Mouse (Mus musculus) lung, postnatal 10 days (tissue): Measurements from ENCODE around the gene Ttll7.

Source experiments
- DNase-seq: peaks from one replicate; pipeline ENCODE4 v3.0.0; 2021

Ttll7 gene

DNA sequence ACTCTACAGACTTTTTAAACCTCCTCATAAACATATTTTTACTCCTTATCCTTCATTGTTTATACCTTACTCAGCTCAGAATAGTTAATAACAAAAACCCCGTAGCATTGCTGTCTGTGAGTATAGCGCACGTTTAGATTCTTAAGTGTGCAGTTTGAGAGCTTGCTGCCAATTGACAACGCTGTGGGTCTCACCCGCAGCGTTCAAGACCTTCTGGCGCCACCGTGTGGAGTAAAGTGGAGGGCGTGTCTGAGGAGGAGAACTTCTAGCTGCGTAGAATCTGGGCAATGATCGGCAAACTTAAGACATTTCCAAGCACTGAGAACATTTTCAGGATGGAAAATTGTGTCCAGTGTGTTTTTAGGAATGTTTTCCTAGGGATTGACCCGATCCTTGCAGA lies 62.6 kb downstream of the Ttll7 start:
- peak; percentile 92 for DNase-seq

DNA sequence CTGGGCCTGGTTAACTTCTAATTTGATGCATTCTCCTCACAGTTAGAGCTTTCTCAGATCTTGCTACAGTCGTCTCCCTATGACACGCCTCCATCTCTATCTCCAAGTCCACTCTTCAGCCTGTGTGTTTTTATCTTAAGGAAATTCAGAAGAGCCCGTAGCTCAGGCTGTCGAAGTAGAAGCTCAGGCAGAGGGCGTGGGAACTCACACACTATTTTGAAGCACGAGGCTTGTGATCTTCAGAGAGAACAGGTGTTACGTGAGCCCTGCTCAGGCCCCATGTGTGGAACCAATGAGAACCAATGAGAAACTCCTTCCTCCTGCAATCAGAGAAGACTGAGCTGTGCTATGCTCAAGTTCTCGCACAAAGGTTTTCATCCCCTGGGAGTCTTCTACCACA lies 65.7 kb downstream of the Ttll7 start:
- no peak for DNase-seq

DNA sequence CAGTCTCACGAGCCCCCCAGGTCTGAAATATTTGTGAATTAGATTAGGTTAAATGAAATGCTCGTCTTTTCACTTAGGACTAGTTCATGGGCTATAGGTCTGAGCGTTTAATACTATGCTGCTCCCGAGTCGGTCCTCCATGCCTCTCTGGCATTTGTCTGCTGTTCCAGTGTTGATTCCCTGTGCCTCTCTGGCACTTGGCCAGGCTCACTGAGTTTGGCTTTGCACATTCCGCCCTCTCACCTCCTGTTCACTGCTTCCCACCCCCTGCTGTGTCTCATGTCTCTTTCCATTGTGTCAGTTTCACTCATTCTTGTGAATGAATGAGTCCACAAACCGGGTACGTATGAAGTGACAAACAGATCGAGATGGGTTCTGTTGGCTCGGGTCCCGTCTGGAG lies 66.2 kb downstream of the Ttll7 start:
- DNase-seq: peak; percentile 39

DNA sequence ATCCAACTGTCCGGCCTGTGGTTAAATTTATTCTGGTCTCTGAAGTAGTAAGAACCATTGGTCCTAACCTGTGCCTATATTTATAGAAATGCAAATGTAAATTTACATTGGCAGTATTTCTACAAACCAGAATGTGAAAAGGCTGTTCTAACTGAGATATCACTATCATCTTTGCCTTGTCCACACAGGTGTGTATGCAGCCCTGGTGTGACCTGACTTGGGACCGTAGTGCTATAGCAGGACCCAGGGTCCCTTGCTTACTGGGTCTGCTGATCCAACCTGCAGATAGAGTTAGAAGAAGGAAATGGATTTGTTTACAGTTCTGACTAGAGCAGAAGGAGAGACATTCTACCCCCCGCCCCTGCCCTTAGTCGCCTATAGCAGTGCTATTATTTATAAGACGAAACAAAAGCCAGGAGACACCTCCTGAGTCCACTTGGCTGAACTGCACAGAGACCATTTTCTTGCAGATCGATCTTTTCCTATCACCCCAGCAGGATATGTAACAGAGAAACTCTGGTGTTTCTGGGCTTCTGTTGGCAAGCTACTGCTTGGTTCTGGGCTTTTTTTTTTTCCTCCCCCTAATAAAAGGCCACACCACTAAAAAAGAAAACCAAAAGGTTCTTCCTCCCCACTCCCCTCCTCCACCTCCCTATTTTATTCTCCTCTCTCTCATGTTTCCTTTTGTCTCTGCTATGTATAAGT lies 75.3 kb downstream of the Ttll7 start:
- no peak for DNase-seq

DNA sequence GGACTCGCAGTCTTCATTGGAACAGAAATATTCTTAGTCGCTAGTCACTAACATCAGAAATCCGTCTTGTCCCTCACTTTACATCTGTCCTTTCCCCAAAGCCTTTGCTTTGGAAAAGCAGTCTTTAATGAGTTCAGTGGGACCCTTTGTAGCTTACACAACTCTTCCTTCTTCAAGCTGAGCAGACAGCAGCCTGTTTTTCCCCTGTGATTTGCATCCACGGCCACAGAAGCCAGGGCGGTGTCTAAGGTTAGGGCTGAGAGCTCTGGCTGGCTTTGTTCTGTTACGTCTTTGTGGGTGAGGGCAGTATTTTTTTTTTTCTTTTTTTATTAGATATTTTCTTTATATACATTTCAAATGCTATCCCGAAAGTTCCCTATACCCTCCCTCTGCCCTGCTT lies 76.0 kb downstream of the Ttll7 start:
- DNase-seq: no peak

DNA sequence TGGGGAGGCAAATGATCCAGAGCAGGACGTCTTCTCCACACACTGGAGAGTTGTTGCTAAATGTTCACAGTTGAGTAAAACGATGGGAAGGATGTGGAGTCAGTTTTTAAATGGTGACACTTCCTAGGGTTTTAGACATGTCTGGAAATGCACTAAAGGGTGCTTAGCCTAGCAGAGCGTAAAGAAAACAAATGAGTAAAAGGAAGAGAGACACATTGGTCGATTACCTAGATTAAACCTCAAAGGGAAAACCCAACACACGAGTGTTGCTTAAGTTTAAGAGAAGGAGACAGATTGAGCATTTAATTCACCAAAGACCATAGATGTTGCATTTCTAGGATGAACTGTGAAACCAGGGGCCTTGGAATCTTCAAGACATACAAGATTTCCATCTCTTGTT lies 76.8 kb downstream of the Ttll7 start:
- no peak for DNase-seq

DNA sequence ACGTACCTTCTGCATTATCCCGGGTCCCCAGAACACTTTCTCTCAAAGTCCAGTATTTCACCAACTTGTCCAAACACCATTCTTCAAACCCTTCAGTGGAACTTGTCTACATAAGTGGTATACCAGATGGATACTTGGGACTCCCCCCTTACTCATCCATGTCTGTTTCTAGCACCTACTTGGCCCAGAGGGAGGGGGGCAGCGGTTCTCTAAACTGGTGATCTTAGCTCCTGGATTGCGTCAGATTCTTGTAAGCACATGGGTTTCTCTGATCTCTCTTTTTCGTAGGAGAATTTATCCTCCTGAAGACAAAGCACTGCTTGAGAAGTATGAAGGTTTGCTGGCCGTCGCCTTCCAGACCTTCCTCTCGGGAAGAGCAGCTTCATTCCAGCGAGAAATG lies 79.0 kb downstream of the Ttll7 start:
- DNase-seq: no peak

DNA sequence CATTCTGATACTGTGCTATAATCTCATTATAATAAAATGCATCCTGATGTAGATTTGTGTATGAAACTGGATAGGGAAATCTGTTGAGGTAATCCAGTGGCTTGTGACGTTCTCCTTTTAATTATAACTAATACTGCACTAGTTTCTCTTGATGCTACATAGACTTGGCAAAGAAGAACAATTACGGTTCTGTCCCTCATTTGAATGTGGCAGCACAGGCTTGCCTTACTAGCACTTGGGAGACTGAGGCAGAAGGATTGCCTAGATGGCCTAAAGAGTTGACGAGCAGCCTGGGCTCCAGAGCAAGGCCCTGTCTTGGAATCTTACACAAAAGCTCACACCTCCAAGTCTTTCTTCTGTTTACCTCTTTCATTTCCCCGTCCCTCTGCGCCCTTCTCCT lies 80.3 kb downstream of the Ttll7 start:
- no peak for DNase-seq

DNA sequence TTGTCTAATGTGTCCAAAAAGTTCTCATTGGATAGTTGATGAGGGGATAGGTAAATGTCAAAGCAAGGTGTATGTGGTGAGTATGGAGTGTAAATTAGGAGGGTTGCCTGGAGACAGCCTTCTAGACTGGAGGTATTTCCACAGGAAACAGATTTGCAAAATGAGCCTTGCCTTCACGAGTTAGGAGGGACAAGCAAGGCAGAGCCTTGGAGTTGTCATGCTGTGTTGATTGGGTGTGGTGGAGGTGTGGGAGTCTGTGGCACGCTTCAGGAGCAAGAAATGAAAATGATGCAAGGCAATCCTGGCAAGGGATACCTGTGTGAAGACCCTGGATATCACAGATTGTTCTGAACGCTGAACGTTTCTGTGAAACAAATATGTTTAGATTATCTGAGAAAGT lies 84.7 kb downstream of the Ttll7 start:
- DNase-seq: no peak

DNA sequence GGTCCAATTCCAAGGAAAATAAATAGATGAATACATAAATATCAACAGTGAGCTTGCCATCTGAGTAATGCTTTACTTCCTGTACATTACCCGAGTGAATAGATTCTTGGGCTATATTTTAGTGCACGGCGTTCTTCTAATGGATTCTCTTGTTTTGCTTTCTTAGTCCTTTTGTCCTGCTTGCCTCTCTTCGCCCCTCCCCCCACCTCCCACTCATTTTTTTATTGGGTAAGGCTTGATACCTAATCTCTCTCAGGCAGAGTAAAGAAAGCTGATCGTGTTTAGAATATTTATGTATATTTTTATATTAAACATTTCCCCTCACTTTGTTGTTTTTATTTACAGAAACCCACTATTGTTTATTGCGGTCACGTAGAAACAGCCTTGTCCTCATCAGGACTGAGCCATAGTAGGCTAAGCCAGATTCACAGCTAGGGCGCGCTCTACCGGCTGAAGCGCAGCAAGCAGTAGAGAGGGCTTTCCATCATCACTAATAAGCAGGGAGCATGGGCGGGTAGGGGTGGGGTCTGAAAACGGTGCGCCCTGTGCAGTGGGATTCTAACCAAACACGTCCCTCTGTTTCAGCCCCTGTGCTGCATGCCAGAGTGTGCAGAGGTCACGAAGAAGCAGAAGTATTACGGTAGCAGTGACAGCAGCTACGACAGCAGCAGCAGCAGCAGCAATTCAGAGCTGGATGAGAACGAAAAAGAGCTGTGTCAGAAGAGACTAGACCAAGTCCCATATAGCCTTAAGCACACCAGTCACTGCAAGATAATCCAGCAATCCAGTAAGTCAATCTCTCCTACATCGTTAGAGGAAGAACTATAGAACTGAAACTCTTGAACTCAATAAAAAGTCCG lies 87.5 kb downstream of the Ttll7 start:
- DNase-seq: peak; percentile 18

DNA sequence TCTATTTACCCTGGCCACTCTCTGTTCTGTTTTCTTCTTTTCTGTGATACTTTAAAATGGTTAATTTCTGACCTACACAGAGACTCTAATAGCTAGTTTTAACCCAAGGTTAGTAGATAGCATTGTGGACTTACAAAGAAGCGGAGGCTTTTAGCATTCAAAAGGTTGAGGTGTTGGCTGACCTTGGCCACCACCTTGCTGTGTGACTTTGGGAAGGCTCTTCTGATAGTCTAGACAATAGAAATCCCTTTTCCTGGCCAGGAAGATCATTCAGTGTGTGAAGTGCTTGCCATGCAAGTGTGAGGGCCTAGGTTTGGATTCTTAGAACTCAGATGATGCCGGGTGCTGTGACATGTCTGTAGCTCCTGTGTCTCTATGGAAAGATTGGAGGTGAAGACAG lies 90.9 kb downstream of the Ttll7 start:
- DNase-seq: no peak

DNA sequence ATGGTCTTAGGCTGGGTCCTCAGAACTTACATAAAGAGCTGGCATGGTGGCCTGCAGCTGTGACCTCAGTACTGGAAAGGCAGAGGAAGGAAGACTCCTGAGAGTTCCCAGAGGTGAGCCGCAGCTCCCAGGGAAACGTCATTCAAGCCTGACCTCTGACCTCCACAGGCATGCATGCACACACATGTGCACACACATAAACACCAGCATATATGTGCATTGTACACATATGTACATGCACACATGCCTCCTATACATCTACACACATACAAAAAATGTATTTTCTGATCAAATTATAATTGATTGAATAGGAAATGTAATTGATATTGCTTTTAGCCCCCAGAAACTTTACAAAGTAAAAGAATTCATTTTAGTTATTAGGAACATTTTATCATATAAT lies 93.2 kb downstream of the Ttll7 start:
- no peak for DNase-seq

DNA sequence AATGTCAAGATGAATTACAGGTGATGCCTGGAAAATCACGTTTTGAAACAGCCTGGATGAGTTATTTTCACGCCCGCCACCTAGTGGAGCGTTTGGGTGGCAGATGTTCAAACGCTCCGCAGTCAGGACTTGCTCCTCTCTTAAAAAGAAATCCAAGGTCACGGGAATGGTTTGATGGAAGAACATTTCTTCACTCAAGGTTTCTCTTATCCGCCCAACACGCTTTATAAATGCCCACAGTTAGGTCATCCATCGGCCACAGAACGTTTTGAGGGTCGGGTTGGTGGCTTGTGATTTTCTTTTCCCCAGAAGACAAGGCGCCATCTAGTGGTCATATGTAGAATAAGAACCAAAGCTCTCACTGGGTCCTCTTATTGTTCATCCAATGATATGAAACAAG lies 93.7 kb downstream of the Ttll7 start:
- peak; percentile 59 for DNase-seq

DNA sequence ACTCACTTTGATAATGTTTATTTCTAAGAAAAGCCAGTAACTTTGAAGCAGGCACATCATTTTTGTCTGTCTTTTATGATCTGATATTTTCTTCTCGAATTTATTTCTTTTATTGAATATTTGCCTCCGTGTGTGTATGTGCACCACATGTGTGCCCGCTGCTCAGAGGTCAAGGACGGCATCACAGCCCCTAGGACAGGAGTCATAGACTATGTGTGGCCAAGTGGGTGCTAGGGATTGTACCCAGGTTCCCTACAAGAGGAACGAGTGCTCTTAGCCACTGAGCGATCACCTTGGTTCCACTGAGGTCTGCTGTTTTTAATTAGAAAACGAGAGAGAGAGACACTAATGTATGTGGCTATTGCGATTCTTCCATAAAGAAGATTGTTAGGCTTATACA lies 94.5 kb downstream of the Ttll7 start:
- no peak for DNase-seq

DNA sequence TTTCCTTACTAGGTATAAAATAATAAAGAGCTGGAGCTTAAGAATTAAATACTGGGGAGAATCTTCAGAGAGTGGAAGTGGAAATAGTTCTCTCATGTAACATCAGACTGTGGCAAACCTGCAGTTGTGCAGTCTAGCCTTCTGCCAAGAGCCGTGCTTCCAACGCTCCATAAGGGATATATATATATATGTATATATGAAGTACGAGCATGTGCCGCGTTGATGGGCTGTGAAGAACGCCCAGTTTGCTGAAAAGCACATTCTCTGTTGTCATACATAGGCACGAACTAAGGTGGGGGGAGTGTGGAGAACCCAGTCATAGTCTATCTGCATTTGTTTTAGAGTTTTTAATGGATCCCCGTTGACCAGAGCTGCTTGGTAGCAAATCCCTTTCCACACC lies 104.6 kb downstream of the Ttll7 start:
- DNase-seq: no peak

DNA sequence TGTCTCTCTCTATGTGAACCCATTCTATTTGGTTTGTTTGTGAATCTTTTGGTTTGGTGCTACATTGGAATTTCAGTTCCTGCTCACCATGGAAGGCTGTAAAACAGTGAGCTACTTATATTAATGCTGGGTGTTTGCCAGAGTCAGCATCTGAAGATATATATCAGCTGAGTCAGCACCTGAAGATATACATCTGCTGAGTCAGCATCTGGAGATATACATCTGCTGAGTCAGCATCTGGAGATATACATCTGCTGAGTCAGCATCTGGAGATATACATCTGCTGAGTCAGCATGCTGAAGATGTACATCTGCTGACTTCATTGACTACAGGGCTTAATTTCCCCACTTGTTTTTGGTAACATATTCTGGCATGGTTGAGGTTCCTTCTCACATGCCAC lies 110.7 kb downstream of the Ttll7 start:
- DNase-seq: no peak

DNA sequence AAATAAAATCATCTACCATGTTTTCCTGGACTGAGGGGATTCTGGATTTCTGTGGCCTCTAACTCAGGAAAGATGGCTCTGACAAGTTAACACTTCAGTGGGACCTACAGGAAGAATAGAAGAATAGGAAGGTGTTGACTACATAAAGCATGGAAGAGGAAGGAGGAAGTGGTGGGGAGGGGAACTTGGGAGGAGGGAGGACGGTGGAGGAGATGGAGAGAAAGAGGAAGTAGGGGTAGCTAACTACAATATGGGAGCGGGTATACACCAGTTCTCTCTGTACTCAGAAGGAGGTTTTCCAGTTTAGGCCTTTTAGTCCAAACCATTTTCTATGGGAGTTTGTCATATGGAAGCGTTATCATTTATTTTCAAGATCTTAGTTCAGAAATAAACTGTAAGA lies 112.2 kb downstream of the Ttll7 start:
- DNase-seq: no peak

DNA sequence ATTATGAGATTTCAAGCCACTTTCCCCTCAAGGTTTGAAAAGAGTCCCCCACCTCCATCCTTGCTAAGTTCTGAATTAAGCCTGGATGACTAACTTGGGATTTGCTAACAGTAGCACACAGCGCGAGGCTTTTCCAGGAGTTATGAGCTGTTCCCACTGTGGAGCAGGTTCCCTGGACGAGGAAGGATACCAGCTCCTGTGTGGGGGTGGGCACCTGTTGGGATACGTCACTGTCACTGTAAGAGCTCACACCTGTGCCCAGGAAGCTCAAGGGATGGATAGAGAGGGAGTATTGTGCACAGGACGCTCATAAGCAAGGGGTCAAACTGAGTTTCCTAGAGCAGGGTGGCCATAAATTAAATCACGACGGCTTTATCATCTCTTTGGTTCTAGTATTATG lies 115.1 kb downstream of the Ttll7 start:
- DNase-seq: no peak

DNA sequence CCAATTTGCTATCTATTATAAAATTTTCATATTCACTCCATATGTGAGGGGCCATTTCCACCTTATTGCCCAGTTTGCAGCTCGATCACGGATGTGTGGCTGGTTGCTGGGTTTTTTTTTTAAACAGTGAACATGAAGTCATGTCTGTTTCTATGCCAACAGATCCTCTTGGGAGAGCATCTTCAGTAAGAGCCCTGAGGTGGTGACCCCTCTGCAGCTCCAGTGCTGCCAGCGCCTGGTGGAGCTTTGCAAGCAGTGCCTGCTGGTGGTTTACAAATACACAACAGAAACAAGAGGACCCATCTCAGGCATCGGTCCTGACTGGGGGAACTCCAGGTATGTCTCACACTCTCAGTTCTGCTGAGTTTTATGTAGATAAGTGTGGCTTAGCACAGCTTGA lies 115.7 kb downstream of the Ttll7 start:
- DNase-seq: no peak

DNA sequence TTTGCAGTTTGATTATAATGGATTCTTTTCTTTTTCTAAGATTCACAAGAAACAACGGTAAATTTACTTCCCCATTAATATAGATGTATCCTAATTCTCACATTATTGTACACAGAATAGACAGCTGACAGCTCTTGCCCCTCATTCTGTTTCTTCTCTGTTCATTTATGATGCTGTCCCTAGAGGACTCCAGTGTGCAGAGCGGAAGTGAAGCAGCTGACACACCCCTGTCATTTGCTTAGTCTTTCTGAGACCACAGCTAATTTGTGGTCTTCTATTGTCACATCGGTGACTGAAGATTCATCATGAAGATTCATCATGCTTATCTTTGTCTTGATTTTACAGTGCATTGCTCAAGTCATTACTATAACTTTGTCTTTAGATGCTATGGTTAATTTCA lies 126.1 kb downstream of the Ttll7 start:
- DNase-seq: no peak

DNA sequence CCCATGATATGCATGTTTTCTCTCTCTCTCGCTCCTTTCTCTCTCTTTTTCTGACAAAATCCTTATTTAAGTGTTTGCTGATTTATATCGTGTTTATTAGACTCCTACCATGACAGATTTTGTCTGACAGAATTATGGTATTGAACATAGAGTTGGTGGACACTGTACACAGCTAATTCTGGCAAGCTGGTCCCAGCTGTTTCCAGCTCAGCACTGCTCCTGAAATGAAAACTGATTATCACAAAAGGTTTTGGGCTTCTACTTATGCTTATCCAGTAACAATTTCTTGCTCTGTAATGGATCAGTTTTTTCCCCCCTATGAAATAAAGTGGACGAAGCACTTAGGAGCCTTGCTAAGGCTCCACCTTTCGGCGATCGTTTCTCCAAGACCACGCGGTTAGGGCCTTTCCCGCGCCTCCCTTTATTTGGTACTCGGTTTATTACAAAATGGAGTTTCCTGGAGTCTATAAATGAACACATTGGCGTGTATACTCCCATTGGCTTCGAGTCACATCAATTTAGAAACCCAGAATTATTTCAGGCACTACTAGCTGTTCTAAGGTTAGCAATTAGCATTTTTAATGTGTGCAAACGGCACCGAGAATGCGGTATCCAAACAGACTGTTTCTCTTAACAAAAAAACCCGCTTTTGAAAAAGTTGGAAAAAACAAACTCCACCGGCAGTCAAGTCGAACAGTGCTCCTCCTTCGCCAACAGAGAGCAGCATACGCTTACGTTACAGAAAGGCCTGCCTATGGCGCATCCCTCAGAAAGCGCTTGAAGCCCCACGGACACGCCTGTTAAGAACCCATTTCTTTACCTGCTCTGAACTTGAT lies 141.9 kb downstream of the Ttll7 start:
- DNase-seq: peak; percentile 62

DNA sequence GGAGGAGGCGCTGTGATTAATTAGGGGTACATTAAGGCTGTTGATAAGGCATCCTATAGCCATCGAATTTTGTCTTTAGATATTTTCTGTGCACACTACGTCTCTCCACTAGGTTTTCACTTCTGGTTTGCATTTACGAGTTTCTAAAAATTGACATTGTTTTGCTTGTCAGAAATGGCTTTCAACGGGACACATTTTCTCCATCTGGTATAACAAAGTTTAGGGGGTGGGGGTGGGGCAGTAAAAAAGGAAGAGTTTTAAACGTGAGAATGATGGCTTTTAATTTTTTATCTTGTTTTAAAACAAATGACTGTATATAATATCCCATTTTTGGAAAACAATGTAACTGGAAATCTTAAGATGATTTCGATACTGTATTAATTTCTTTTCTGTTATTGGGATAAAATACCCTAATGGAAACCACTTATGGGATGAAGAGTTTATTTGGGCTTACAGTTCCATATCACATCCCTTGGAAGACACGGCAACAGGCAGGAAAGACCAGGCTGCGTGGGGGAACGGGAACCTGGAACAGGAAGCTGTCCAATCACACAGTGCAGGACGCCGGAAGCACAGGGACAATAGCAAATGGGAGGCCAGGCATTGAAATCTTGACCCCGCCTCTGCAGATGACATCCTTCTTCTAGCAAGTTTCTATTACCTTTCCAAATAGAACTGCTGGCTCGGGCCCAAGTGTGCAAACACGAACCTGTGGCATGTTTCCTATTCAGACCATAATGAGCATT lies 142.7 kb downstream of the Ttll7 start:
- DNase-seq: peak; percentile 10

DNA sequence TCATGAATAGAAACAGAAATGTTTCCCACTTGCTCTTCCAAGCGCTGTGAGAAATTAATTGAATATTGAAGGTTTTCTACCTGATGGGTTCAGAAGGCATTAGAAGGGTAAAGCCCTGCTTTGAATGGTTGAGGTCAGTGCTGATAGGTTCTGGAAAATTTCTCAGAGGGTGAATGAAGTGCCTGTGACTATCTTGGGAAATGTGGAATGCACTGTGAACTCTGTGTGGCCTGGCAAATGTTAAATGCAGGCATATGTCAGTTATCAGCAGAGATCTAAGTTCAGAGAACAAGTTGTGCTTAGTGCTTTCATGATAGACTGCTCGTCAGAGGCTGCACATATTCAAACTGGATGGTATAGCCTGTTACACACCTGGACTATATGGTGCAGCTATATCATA lies 147.0 kb downstream of the Ttll7 start:
- no peak for DNase-seq
